Mouse (Mus musculus): Measurements from ENCODE around the gene Fbp1. TPM values are rescaled to one million over a fixed set of nuclear protein-coding genes. Genes with fewer than 3 reads are reported as not detected.
"Not testable (repeated sequence)": the region's sequence is repeated elsewhere in the genome, so short reads cannot be mapped to it uniquely, and the experiment has no call there.

Gene Fbp1
- total RNA-seq, 2 experiments from 2014 or later: 0.86 to 1.2 TPM

DNA sequence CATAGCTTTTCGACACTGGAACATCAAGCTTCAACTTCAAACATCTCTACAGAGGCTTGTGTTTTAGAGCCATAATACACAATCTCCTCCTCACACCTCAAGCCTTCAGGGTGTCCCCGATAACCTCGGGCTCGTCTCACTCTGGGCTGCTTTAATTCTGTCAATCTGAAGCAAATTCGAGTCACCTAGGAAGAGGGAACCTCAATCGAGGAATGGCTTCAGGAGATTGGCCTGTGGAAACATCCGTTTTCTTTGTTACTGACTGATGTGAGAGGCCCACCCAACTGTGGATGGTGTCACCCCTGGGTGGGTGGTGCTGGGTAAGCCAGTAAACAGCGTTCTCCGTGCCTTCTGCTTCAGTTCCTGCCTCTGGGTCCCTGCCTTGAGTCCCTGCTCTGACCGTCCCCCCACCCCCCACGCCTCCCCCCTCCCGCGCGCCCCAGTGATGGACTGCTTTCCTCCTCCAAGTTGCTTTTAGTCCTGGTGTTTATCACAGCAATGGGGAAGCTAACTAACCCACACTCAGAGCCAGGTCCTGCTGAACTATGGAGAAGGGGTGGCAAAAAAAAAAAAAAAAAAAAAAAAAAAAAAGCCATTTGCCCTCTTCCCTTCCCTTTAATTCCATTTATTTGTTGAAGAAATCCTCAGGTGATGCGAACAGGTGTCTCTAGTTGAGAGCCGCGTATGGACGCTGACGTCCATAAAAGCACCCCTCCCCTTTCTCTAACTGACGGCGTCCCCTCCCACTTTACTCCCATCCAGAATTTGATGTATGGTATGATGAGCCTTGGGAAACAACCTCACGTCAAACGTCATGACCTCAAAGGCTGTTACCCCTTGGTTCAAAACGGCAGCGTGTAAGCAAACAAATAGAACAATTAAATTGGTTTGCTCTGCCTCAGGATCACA, 32.4 kb downstream of the Fbp1 start:
- DNase-seq (ENCODE audit: low spot score in 2 of 2): no peak

DNA sequence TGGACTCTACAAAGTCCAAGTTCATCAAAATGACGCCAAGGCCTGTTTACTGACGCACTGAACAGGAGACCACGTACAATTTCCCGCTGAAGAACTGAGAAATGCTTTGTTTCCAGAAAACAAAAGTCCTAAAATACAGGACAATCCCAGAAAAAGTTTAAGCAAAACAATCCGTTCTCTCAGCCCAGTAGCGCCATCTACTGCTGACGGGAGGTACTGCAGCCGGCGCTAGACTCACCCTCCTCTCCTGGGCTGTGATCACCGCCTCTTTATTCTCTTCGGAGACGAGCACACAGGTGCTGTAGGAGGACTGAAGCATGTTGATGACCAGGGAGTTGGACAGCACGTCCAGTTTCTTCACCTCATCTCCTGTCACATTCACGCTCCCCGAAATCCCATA, 33.4 kb downstream of the Fbp1 start:
- DNase-seq (ENCODE audit: low spot score in 2 of 2): peak; percentile 65

DNA sequence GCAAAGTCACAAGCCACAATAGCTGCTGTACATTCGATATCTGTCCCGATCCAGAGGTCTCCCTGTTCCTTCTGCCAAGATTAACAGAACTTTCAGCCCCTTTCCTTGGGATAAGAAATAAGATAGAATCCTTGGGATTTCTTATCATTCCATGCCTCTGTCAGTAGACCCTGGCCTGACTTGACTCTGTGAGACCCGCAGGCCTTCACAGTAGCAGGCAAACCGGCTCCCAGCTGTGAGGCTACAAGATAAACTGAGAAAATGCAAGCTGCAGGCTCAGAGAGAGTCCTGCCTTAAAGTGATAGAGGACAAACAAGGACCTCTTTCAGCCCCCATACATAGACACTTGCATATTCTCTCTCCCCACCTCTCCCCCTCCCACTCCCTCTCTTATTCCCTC, 54.7 kb downstream of the Fbp1 start:
- no peak for DNase-seq (ENCODE audit: low spot score in 2 of 2)

DNA sequence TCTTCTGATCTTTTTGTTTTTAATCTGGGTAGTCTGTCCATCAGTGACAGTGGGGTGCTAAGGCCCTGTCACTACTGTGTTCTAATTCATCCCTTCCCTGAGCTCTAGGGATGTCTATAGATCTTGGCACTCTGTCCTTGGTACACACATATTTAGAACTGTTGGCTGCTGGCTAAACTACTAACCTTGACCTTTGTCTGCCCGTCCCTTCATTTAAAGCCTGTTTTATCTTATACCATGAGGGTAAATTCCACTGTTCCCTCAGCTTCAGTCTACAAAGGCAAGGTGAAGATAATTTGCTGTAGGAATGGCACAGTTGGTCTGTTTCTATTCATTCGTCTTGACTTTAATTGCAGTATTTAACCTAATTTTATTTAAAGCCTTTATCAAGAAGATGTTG, 55.8 kb downstream of the Fbp1 start:
- DNase-seq (ENCODE audit: low spot score in 2 of 2): no peak

DNA sequence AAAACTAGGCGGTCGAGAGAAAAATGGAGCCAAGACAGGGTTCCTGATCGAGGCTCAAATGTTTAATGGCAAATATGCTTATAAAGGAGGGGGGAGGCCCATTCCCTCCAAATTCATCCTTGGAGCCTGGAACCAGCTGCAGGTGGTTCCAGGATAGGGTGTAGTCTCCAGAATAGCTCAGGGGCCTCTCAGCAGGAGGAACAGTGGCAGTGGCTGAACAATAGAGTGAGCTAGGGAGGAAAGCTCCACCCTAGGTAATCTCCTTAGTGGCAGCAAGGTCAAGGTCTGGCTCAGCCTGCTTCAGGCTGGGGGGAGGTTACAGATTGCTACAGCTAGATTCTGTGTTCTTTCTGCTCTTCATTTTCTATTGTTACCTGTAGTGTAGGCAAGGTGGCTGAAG, 72.4 kb downstream of the Fbp1 start:
- DNase-seq (ENCODE audit: low spot score in 2 of 2): not testable (repeated sequence)

Other genes with a start within 250 kb of the Fbp1 start
- gene Platr25, start 127.6 kb downstream of the Fbp1 start, total RNA-seq (2021): 10 to 100 TPM; 12.7 to 13.5 TPM
- gene Gm5141, start 102.5 kb downstream of the Fbp1 start, total RNA-seq (2021): 1 to 10 TPM; 4.5 to 6.0 TPM
- gene Fbp2, start 29.9 kb downstream of the Fbp1 start, total RNA-seq (2021): under 1 TPM in 1 of 2 experiments, not detected in 1; 0.38 TPM
- 10 to 100 TPM; 72.1 to 92.0 TPM for gene 2010111I01Rik, start 76.6 kb upstream of the Fbp1 start, total RNA-seq (2021)

All from layer of hippocampus, postnatal 14 days (tissue).